Mouse (Mus musculus): ENCODE results near the gene Eif3g. TPM values are rescaled to one million over a fixed set of nuclear protein-coding genes. Genes with fewer than 3 reads are reported as not detected.
A peak's percentile ranks its signal among the peaks of the same experiment; 100 is the strongest.

The Eif3g gene
- polyA plus RNA-seq (2012; rRNA removed) = 144 and 152 TPM in 2 replicates

GRCm38 (mm10) chr9:20898511-20899073 lies at the start of gene Eif3g:
Gene Eif3g, minus strand, starts transcription at chr9:20898623.
- peak; percentile 97 for DNase-seq (ENCODE audit: low read depth)
- TF ChIP-seq POLR2A (IDR thresholded peaks at IDR 0.05; ENCODE audit: borderline replicate concordance, extremely low read depth, insufficient read depth, insufficient read length, poor library complexity, severe bottlenecking) (peak; percentile 67; the same call in 1 of the 2 replicates), CTCF (IDR thresholded peaks at IDR 0.05; ENCODE audit: borderline replicate concordance, extremely low read depth, insufficient read depth, insufficient read length) (peak; percentile 96)

- TF ChIP-seq CTCF (IDR thresholded peaks at IDR 0.05; ENCODE audit: borderline replicate concordance, extremely low read depth, insufficient read depth, insufficient read length) = no peak
- DNase-seq (ENCODE audit: low read depth) = no peak
Measured at GRCm38 (mm10) chr9:20946066-20946880, 47.9 kb upstream of the Eif3g start.

GRCm38 (mm10) chr9:20944697-20945370 lies 46.4 kb upstream of the Eif3g start:
- peak; percentile 0 for DNase-seq (ENCODE audit: low read depth)
- TF ChIP-seq POLR2A (IDR thresholded peaks at IDR 0.05; ENCODE audit: borderline replicate concordance, extremely low read depth, insufficient read depth, insufficient read length, poor library complexity, severe bottlenecking) (no peak), CTCF (IDR thresholded peaks at IDR 0.05; ENCODE audit: borderline replicate concordance, extremely low read depth, insufficient read depth, insufficient read length) (no peak)

GRCm38 (mm10) chr9:20943911-20944310 lies 45.5 kb upstream of the Eif3g start:
- DNase-seq (ENCODE audit: low read depth) = peak; percentile 35
- TF ChIP-seq POLR2A (IDR thresholded peaks at IDR 0.05; ENCODE audit: borderline replicate concordance, extremely low read depth, insufficient read depth, insufficient read length, poor library complexity, severe bottlenecking) (no peak), CTCF (IDR thresholded peaks at IDR 0.05; ENCODE audit: borderline replicate concordance, extremely low read depth, insufficient read depth, insufficient read length) (no peak)

- DNase-seq (ENCODE audit: low read depth) = no peak
- TF ChIP-seq CTCF (IDR thresholded peaks at IDR 0.05; ENCODE audit: borderline replicate concordance, extremely low read depth, insufficient read depth, insufficient read length) (no peak), POLR2A (IDR thresholded peaks at IDR 0.05; ENCODE audit: borderline replicate concordance, extremely low read depth, insufficient read depth, insufficient read length, poor library complexity, severe bottlenecking) (no peak)
Measured at GRCm38 (mm10) chr9:20943396-20943795, 45.0 kb upstream of the Eif3g start.

GRCm38 (mm10) chr9:20923258-20923657 lies 24.8 kb upstream of the Eif3g start:
- no peak for TF ChIP-seq CTCF (IDR thresholded peaks at IDR 0.05; ENCODE audit: borderline replicate concordance, extremely low read depth, insufficient read depth, insufficient read length)
- no peak for TF ChIP-seq POLR2A (IDR thresholded peaks at IDR 0.05; ENCODE audit: borderline replicate concordance, extremely low read depth, insufficient read depth, insufficient read length, poor library complexity, severe bottlenecking)
- DNase-seq (ENCODE audit: low read depth) = no peak

GRCm38 (mm10) chr9:20916160-20916559 lies 17.7 kb upstream of the Eif3g start:
- TF ChIP-seq CTCF (IDR thresholded peaks at IDR 0.05; ENCODE audit: borderline replicate concordance, extremely low read depth, insufficient read depth, insufficient read length) = peak; percentile 20; the same call in 1 of the 2 replicates
- TF ChIP-seq POLR2A (IDR thresholded peaks at IDR 0.05; ENCODE audit: borderline replicate concordance, extremely low read depth, insufficient read depth, insufficient read length, poor library complexity, severe bottlenecking) = no peak
- no peak for DNase-seq (ENCODE audit: low read depth)

GRCm38 (mm10) chr9:20909948-20910347 lies 11.5 kb upstream of the Eif3g start:
- TF ChIP-seq CTCF (IDR thresholded peaks at IDR 0.05; ENCODE audit: borderline replicate concordance, extremely low read depth, insufficient read depth, insufficient read length) (no peak), POLR2A (IDR thresholded peaks at IDR 0.05; ENCODE audit: borderline replicate concordance, extremely low read depth, insufficient read depth, insufficient read length, poor library complexity, severe bottlenecking) (no peak)
- DNase-seq (ENCODE audit: low read depth) = no peak

GRCm38 (mm10) chr9:20902174-20902491 lies 3.7 kb upstream of the Eif3g start:
- DNase-seq (ENCODE audit: low read depth) = no peak
- TF ChIP-seq CTCF (IDR thresholded peaks at IDR 0.05; ENCODE audit: borderline replicate concordance, extremely low read depth, insufficient read depth, insufficient read length) (no peak), POLR2A (IDR thresholded peaks at IDR 0.05; ENCODE audit: borderline replicate concordance, extremely low read depth, insufficient read depth, insufficient read length, poor library complexity, severe bottlenecking) (no peak)

GRCm38 (mm10) chr9:20901466-20902173 lies 3.2 kb upstream of the Eif3g start:
- peak; percentile 61 for DNase-seq (ENCODE audit: low read depth)
- TF ChIP-seq POLR2A (IDR thresholded peaks at IDR 0.05; ENCODE audit: borderline replicate concordance, extremely low read depth, insufficient read depth, insufficient read length, poor library complexity, severe bottlenecking) = no peak
- TF ChIP-seq CTCF (IDR thresholded peaks at IDR 0.05; ENCODE audit: borderline replicate concordance, extremely low read depth, insufficient read depth, insufficient read length) = peak; percentile 54; the same call in 1 of the 2 replicates

Data from brain, embryonic 14.5 days (tissue).